In genomic region chr2:40750400-40750799, GRCm38 (mm10) we compare ENCODE assay signal across 21 mouse cellular contexts.
DNase-seq lines count a peak whose midpoint lies in the region; ATAC-seq and TF ChIP-seq lines count a peak whose summit lies in the region.
"Had no signal": no experiment of that assay in that cellular context is flagged by ENCODE, and none has a peak within 500 bp of the region (broad histone marks: within the 10 kb centered on the region; RNA-seq: fewer than 3 reads in every experiment).

No protein-coding gene starts in this region.

- H3K4me3 ChIP-seq in forebrain, embryonic 11.5 days (ENCODE audit: low read depth, low read length): no peak overlapping the region
- H3K4me3 ChIP-seq in forebrain, postnatal 0 days (ENCODE audit: low read depth, low read length): no peak overlapping the region
- H3K4me3 ChIP-seq in hindbrain, embryonic 13.5 days: no peak overlapping the region
- no peak overlapping the region for H3K4me3 ChIP-seq in hindbrain, embryonic 14.5 days (replicated peaks; ENCODE audit: low read length)
- H3K4me3 ChIP-seq in midbrain, embryonic 11.5 days (ENCODE audit: low read depth, low read length): no peak overlapping the region
- H3K4me3 ChIP-seq in midbrain, embryonic 10.5 days: no peak overlapping the region
- H3K4me3 ChIP-seq in midbrain, embryonic 14.5 days (replicated peaks; ENCODE audit: low read depth, low read length): no peak overlapping the region
- H3K4me3 ChIP-seq: embryonic facial prominence, embryonic 12.5 days; heart, embryonic 13.5 days; hindbrain, embryonic 15.5 days had no signal

- WGBS in forebrain, embryonic 11.5 days: 65% methylated on average over 4 of the region's 4 CpGs
- 32% methylated on average over 4 of the region's 4 CpGs for WGBS in forebrain, postnatal 0 days
- 53% methylated on average over 4 of the region's 4 CpGs for WGBS in hindbrain, embryonic 13.5 days
- WGBS in hindbrain, embryonic 14.5 days: 39% methylated on average over 4 of the region's 4 CpGs
- WGBS in midbrain, embryonic 11.5 days: 66% methylated on average over 4 of the region's 4 CpGs
- 83% methylated on average over 4 of the region's 4 CpGs for WGBS in midbrain, embryonic 10.5 days
- WGBS in midbrain, embryonic 14.5 days: 32% methylated on average over 4 of the region's 4 CpGs

- no peak for DNase-seq in forebrain, embryonic 11.5 days (ENCODE audit: low spot score)
- no peak for DNase-seq in forebrain, postnatal 0 days
- no peak for DNase-seq in hindbrain, embryonic 14.5 days (ENCODE audit: low spot score)
- no peak for DNase-seq in midbrain, embryonic 11.5 days (ENCODE audit: low spot score, missing footprints)
- DNase-seq in midbrain, embryonic 10.5 days (ENCODE audit: low spot score): no peak
- DNase-seq in midbrain, embryonic 14.5 days: peak; percentile 27
- DNase-seq in thymus, postnatal 4 days: no peak
- DNase-seq: adrenal gland, postnatal 10 days; B cell, adult 2 months; cerebellum, adult 11-12 months; cerebellum, adult 9-10 months; cerebellum, postnatal 25 days; gastrocnemius, postnatal 36 days; heart, adult 11 months; heart, postnatal 36 days had no signal

- TF ChIP-seq CTCF in forebrain, postnatal 0 days (IDR thresholded peaks at IDR 0.05; ENCODE audit: low read depth): no peak

- no peaks in the 10 kb centered on the region for H3K27me3 ChIP-seq in forebrain, embryonic 11.5 days (ENCODE audit: control insufficient read depth, insufficient read depth, low read length)
- H3K27me3 ChIP-seq in forebrain, postnatal 0 days (ENCODE audit: insufficient read depth, low read length): no peaks in the 10 kb centered on the region
- no peaks in the 10 kb centered on the region for H3K27me3 ChIP-seq in hindbrain, embryonic 13.5 days
- H3K27me3 ChIP-seq in hindbrain, embryonic 14.5 days (ENCODE audit: control insufficient read depth, insufficient read depth, low read length): no peaks in the 10 kb centered on the region
- H3K27me3 ChIP-seq in midbrain, embryonic 11.5 days (ENCODE audit: control insufficient read depth, insufficient read depth, low read length): no peaks in the 10 kb centered on the region
- H3K27me3 ChIP-seq in midbrain, embryonic 10.5 days (ENCODE audit: low read depth, poor library complexity, severe bottlenecking): no peaks in the 10 kb centered on the region
- no peaks in the 10 kb centered on the region for H3K27me3 ChIP-seq in midbrain, embryonic 14.5 days (ENCODE audit: control insufficient read depth, insufficient read depth, low read length)
- H3K27me3 ChIP-seq: embryonic facial prominence, embryonic 12.5 days; heart, embryonic 13.5 days; hindbrain, embryonic 15.5 days had no signal

- no peak overlapping the region for H3K27ac ChIP-seq in forebrain, embryonic 11.5 days (ENCODE audit: low read depth, low read length)
- H3K27ac ChIP-seq in forebrain, postnatal 0 days (ENCODE audit: low read depth, low read length): no peak overlapping the region
- H3K27ac ChIP-seq in hindbrain, embryonic 13.5 days: no peak overlapping the region
- H3K27ac ChIP-seq in hindbrain, embryonic 14.5 days: no peak overlapping the region
- H3K27ac ChIP-seq in midbrain, embryonic 11.5 days (ENCODE audit: low read depth, low read length): no peak overlapping the region
- H3K27ac ChIP-seq in midbrain, embryonic 10.5 days (replicated peaks): no peak overlapping the region
- no peak overlapping the region for H3K27ac ChIP-seq in midbrain, embryonic 14.5 days (replicated peaks; ENCODE audit: low read depth, low read length)
- H3K27ac ChIP-seq: embryonic facial prominence, embryonic 12.5 days; heart, embryonic 13.5 days; hindbrain, embryonic 15.5 days had no signal

- H3K4me2 ChIP-seq in forebrain, embryonic 11.5 days (ENCODE audit: low read depth, low read length, severe bottlenecking): no peak overlapping the region
- no peak overlapping the region for H3K4me2 ChIP-seq in forebrain, postnatal 0 days (ENCODE audit: low read depth)
- H3K4me2 ChIP-seq in hindbrain, embryonic 13.5 days: no peak overlapping the region
- H3K4me2 ChIP-seq in hindbrain, embryonic 14.5 days (replicated peaks): no peak overlapping the region
- H3K4me2 ChIP-seq in midbrain, embryonic 11.5 days: no peak overlapping the region
- H3K4me2 ChIP-seq in midbrain, embryonic 14.5 days (ENCODE audit: low read length): no peak overlapping the region
- H3K4me2 ChIP-seq: embryonic facial prominence, embryonic 12.5 days; heart, embryonic 13.5 days; hindbrain, embryonic 15.5 days had no signal

- no peaks in the 10 kb centered on the region for H3K9me3 ChIP-seq in forebrain, embryonic 11.5 days (ENCODE audit: control insufficient read depth, low read length)
- H3K9me3 ChIP-seq in forebrain, postnatal 0 days (ENCODE audit: low read length): no peaks in the 10 kb centered on the region
- H3K9me3 ChIP-seq in hindbrain, embryonic 13.5 days: no peaks in the 10 kb centered on the region
- no peaks in the 10 kb centered on the region for H3K9me3 ChIP-seq in hindbrain, embryonic 14.5 days (ENCODE audit: control insufficient read depth, low read length)
- H3K9me3 ChIP-seq in midbrain, embryonic 11.5 days (ENCODE audit: control insufficient read depth, low read length): no peaks in the 10 kb centered on the region
- no peaks in the 10 kb centered on the region for H3K9me3 ChIP-seq in midbrain, embryonic 10.5 days (replicated peaks)
- H3K9me3 ChIP-seq in midbrain, embryonic 14.5 days (ENCODE audit: control insufficient read depth, low read length): no peaks in the 10 kb centered on the region
- H3K9me3 ChIP-seq: embryonic facial prominence, embryonic 12.5 days; G1E; heart, embryonic 13.5 days; hindbrain, embryonic 15.5 days had no signal

- no peaks in the 10 kb centered on the region for H3K36me3 ChIP-seq in forebrain, embryonic 11.5 days (ENCODE audit: control insufficient read depth, insufficient read depth, low read length)
- no peaks in the 10 kb centered on the region for H3K36me3 ChIP-seq in forebrain, postnatal 0 days (ENCODE audit: insufficient read depth)
- H3K36me3 ChIP-seq in hindbrain, embryonic 13.5 days: no peaks in the 10 kb centered on the region
- no peaks in the 10 kb centered on the region for H3K36me3 ChIP-seq in hindbrain, embryonic 14.5 days (replicated peaks; ENCODE audit: control insufficient read depth, insufficient read depth)
- no peaks in the 10 kb centered on the region for H3K36me3 ChIP-seq in midbrain, embryonic 11.5 days (ENCODE audit: control insufficient read depth, insufficient read depth, low read length)
- no peaks in the 10 kb centered on the region for H3K36me3 ChIP-seq in midbrain, embryonic 10.5 days
- H3K36me3 ChIP-seq in midbrain, embryonic 14.5 days (ENCODE audit: control insufficient read depth, insufficient read depth, low read length): no peaks in the 10 kb centered on the region
- H3K36me3 ChIP-seq: embryonic facial prominence, embryonic 12.5 days; G1E; heart, embryonic 13.5 days; hindbrain, embryonic 15.5 days had no signal

- H3K9ac ChIP-seq in forebrain, embryonic 11.5 days (ENCODE audit: low read length): no peak overlapping the region
- no peak overlapping the region for H3K9ac ChIP-seq in forebrain, postnatal 0 days
- H3K9ac ChIP-seq in hindbrain, embryonic 13.5 days: no peak overlapping the region
- H3K9ac ChIP-seq in hindbrain, embryonic 14.5 days: no peak overlapping the region
- H3K9ac ChIP-seq in midbrain, embryonic 11.5 days (ENCODE audit: low read length): no peak overlapping the region
- no peak overlapping the region for H3K9ac ChIP-seq in midbrain, embryonic 14.5 days (replicated peaks; ENCODE audit: low read length)
- H3K9ac ChIP-seq: embryonic facial prominence, embryonic 12.5 days; heart, embryonic 13.5 days; hindbrain, embryonic 15.5 days had no signal

- H3K4me1 ChIP-seq in forebrain, embryonic 11.5 days (replicated peaks; ENCODE audit: control insufficient read depth, insufficient read depth, low read length): no peaks in the 10 kb centered on the region; the same call in 1 of the 2 replicates
- H3K4me1 ChIP-seq in forebrain, postnatal 0 days (ENCODE audit: insufficient read depth): no peaks in the 10 kb centered on the region
- 0 out of 2 replicates have a peak, but pooled peaks cover 2% of the 10 kb centered on the region for H3K4me1 ChIP-seq in hindbrain, embryonic 13.5 days (replicated peaks)
- 0 out of 2 replicates have a peak, but pooled peaks cover 4% of the 10 kb centered on the region for H3K4me1 ChIP-seq in hindbrain, embryonic 14.5 days (replicated peaks; ENCODE audit: control insufficient read depth, insufficient read depth, low read length)
- no peaks in the 10 kb centered on the region for H3K4me1 ChIP-seq in midbrain, embryonic 11.5 days (ENCODE audit: control insufficient read depth, insufficient read depth, low read length)
- no peaks in the 10 kb centered on the region for H3K4me1 ChIP-seq in midbrain, embryonic 10.5 days
- 0 out of 2 replicates have a peak, but pooled peaks cover 4% of the 10 kb centered on the region for H3K4me1 ChIP-seq in midbrain, embryonic 14.5 days (ENCODE audit: control insufficient read depth, insufficient read depth, low read length)
- H3K4me1 ChIP-seq: embryonic facial prominence, embryonic 12.5 days; heart, embryonic 13.5 days; hindbrain, embryonic 15.5 days had no signal

- ATAC-seq in forebrain, embryonic 11.5 days (replicated peaks; ENCODE audit: low FRiP score): peak; percentile 63
- no peak for ATAC-seq in forebrain, postnatal 0 days
- ATAC-seq in hindbrain, embryonic 13.5 days (ENCODE audit: low FRiP score): 0 out of 2 replicates have a peak, but pooled peaks have one; percentile 24
- no peak for ATAC-seq in hindbrain, embryonic 14.5 days (ENCODE audit: low FRiP score)
- 0 out of 2 replicates have a peak, but pooled peaks have one; percentile 7 for ATAC-seq in midbrain, embryonic 11.5 days (ENCODE audit: low FRiP score)
- ATAC-seq in midbrain, embryonic 14.5 days (ENCODE audit: low FRiP score, low TSS enrichment): no peak
- ATAC-seq: CD4-positive, CD25-positive, alpha-beta regulatory T cell, adult 4 months had no signal

Comparison
In these comparisons a context has a peak if more than half of its experiments do, and no peak if none do; other contexts are left out.
1. ATAC-seq: peak in forebrain, embryonic 11.5 days (single experiment), hindbrain, embryonic 13.5 days (single experiment) and midbrain, embryonic 11.5 days (single experiment); none in forebrain, postnatal 0 days (single experiment), hindbrain, embryonic 14.5 days (single experiment) and midbrain, embryonic 14.5 days (single experiment).